Mouse (Mus musculus) cerebellum, adult 2 months (tissue): Measurements from ENCODE around the gene Tas2r138.

Source experiments
- CTCF ChIP-seq: fragments of 200-500 bp; IDR thresholded peaks from 2 replicates; pipeline ENCODE4 v1.5.1; 2011; ENCODE audit warnings: low read depth, mild to moderate bottlenecking, control low read depth, low read length, moderate library complexity, borderline replicate concordance; ENCODE audit not compliant: insufficient read depth
- POLR2A ChIP-seq: fragments of 200-500 bp; IDR thresholded peaks from 2 replicates; pipeline ENCODE4 v1.6.1; 2011; ENCODE audit warnings: low read length, control low read depth, borderline replicate concordance; ENCODE audit not compliant: insufficient read depth

GRCm38 (mm10) chr6:40634640-40635071 is 21.5 kb upstream of the Tas2r138 start:
- no peak for TF ChIP-seq CTCF
- TF ChIP-seq POLR2A: no peak
